Mouse (Mus musculus): ENCODE data around the gene Ubr3.

Gene Ubr3

DNA sequence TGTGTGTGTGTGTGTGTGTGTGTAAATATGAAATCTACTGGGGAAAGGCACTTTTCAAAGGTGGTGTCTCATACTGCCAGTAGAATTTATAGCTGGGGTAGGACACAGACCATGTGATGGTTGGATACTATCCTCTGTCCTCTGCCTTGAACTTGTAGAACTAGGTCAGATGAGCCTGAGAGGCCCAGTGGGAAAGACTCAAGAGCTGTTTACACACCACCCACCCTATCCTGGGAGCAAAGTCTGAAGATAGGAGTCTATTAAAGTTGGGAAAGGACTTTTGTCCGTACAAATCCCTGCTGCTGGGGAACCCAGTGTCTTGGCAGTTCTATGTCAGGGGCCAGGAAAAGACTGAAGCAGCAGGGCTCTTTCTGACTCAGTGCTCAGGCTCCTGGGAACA is 138.3 kb downstream of the Ubr3 start:
- DNase-seq = no peak

DNA sequence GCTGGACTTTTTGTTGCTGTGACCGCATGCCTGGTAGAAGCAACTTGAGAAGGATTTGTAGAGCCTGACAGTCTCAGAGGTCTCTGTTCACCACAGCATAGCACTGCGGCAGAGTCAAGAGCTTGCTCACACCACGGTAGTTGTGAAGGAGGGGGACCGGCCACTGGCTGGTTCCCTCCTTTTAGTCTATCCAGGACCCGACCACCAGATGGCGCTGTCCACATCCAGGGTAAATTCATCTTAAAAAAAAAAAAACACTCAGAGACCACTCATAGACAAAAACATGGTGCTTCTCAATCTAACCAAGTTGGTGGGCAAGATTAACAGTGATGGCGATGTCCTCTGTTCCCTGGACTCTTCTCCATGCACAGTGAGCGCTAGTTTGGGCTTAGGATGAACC is 140.2 kb downstream of the Ubr3 start:
- no peak for DNase-seq

DNA sequence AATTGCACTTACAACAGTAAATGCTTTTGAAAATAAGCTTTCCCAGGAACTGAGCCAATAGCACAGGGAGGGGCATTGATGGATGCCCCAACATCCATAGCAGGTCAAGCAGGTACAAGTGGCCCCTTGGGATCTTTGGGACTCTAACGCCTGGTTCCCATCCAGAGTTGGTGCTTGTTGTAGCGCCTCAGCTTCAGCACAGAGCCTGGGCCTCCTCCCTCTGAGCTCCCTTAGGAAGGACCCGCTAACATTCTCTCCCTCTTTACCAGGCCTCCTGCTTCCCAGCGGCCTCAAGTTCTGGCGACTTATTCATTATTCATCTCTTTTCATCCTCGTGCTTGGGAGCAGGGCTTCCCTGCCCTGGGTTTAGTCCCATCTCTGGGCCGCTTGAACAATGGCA is 141.7 kb downstream of the Ubr3 start, which contains the start of gene Myo3b:
Gene Myo3b, plus strand, starts transcription at position 375 of the 400 bp plus-strand sequence.
- no peak for DNase-seq

GRCm38 (mm10) chr2:70044466-70044865 is 147.4 kb downstream of the Ubr3 start:
- no peak for DNase-seq

DNA sequence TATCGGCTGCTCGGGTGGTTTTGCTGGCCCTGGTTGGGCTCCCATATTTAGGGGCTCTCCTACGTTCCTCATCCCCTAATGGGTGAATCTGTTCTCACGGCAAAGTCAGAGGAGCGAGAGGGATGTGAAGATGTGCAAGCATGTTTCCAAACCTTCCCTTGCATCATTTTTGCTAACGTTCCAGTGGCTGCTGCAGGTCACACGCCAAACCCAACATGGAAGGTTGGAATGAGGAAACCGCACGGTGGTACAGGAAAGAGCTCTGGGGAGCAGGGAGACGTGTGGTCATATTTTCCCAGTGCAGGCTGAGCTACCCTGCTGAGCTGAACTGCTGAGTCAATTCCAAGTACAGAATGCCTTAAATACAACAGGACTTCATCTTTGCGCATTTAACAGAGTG is 150.8 kb downstream of the Ubr3 start:
- no peak for DNase-seq

DNA sequence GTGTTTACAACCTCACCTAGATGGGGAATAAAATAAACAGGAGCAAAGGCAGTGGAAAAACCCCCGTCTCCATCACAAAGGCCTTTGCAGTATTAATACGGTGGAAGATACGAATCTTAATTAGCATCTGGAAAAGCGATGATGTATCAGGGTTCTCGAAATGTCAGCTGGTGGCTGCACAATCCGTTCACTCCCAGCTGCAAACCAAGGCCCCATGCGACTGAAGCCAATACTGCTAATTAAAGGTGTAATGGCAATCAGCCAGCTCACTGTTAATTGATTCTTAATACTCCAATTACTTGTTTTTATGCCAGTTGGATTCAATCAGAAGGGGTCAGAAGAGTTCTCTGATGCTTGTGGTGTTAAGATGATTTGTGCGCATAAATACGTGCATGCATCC is 156.8 kb downstream of the Ubr3 start:
- DNase-seq = no peak

DNA sequence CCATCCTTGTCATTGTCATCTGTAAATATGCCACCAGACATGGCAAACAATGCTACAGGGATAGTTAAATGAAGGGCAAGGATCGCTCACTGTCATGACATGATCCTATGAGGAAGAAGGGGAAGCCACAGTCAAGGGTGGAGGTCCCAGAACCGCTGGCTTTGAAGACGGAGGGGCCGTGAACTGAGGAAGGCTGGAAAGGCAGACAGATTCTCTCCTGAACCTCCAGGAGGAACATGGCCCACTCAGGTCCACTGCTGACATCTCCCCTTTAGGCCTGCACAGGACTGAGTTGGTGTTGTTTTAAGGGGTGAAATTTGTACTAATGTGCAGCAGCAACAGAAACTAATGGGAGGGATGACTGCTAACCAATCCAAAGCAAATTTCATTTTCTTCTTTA is 161.2 kb downstream of the Ubr3 start:
- DNase-seq = no peak

DNA sequence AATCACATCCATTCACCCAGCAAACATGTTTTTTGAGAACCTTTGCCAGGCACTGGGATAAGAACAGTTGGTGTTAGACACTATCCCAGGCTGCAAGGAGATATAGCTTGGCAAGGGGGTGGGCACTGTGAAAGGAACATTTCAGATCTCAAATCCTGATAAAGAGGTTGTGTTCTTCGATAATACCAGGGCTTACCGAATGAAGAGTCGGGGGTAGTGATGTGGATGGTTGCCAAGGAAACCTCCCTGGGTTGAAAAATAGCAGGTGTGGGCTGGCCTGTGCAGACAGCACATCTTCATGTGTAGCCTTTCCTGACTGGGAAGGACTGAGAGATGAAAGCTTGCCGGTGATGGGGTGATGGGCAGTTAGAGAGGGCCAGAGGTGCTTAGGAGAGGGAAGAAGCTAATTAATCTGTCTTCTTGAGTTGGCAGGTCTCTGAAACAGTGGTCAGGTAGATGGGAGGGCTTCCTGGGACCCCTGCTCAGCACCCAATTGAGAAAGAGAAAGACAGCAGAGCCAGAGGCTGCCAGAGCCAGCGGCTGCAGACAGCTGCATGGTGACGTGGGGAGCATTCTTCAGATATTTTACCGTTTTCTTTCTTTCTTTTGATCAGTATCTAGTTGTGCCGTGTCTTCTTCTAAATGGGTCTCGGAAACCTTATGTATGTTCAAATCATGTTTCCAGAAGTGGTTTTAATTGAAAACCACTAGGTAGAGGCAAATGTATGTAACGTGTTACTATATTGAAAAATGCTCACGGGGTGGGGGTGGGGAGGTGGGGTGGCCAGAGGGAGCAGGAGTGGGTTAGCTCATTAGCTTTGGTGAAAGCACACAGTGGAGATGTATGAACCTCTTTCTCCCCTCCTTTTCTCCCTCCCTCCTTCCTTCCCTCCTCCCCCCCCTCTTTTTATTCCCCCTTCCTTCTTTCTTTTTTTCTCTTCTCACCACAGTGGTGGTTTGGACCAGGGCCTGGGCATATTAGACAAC is 163.6 kb downstream of the Ubr3 start:
- peak; percentile 31 for DNase-seq

GRCm38 (mm10) chr2:70065116-70065515 is 168.1 kb downstream of the Ubr3 start:
- no peak for DNase-seq

DNA sequence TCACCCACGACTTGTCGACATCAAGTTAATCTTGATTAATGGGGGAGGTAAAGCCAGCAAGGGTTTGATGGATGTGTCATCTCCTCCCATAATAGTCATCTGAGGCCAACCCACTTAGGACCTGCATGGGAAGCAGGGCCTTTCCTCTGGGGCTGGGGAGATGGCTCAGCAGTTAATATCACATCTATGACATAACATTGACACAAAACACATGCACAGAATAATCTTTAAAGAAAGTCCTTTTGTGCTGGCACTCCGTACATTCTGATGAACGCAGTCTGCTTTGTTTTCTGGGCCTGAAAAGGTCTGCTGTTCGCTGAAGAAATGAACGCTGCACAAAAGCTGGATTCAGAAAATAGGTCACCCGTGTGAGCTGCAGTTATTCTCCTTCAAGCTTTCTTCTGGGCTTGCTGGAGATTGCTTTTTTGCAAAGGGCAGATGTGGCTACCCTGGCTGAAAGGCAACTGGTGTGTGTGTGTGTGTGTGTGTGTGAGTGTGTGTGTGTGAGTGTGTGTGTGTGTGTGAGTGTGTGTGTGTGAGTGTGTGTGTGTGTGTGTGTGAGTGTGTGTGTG is 168.8 kb downstream of the Ubr3 start:
- DNase-seq = no peak

DNA sequence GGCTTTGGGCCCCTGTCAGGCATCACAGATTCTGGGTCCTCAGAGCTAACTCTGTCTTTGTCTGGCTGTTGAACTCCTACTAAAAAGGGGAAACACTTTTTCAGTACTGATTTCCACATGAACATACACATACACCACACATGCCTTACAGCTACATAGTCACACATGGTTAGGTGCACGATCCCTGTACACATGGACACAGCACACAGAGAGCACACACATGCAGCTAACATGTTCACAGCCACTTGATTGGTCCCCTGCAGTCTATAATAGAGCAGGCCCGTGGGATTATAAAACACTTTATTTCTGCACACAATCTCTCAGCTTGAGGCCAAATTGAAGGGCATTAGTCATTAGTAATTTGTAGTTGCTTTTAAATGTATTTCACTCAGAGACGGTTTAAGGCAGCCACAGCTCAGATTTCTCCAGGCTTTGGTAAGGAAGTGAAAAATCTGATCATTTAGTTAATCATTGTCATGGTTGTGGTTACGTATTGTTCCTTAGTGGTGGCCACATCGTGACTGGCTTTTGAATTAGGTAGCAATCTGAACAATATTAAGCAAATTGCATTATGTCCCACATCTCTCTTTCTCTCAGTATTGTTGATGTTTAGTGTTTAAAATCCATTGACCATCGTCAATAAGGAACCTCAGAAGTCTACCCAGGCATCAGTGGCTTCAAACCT is 169.4 kb downstream of the Ubr3 start:
- no peak for DNase-seq

DNA sequence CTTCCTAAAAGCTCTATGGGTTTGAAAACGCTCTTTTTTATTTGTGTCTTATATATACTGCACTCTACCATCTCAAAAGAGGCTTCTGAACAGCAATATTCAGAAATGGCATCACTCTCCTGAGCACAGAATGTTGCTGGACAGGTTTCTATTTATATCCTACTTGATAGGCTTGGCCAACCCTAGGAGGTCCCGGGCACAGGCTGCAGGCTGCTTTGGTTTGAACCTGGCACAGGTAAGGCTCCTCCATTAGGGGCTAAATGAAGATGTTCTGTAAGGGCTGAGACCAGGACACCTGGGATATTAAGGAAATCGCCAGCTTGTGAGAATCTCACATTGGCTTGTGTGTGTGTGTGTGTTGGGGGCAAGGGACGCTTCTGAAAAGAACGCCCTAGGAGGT is 172.8 kb downstream of the Ubr3 start:
- no peak for DNase-seq
